Mouse (Mus musculus): ENCODE data around the gene Tstd1.
A peak's percentile ranks its signal among the peaks of the same experiment; 100 is the strongest.

GRCm38 (mm10) chr1:171440025-171440725, 21.5 kb downstream of the Tstd1 start:
- TF ChIP-seq CTCF (IDR thresholded peaks at IDR 0.05; ENCODE audit: insufficient read depth, low read length) (no peak), POLR2A (IDR thresholded peaks at IDR 0.05; ENCODE audit: borderline replicate concordance, extremely low read depth, low read depth, low read length) (peak; percentile 47; the same call in 1 of the 2 replicates)

All from lung, adult 2 months (tissue).